Mouse (Mus musculus): ENCODE results near the gene Smg1.
A peak's percentile ranks its signal among the peaks of the same experiment; 100 is the strongest.

Smg1 gene

DNA sequence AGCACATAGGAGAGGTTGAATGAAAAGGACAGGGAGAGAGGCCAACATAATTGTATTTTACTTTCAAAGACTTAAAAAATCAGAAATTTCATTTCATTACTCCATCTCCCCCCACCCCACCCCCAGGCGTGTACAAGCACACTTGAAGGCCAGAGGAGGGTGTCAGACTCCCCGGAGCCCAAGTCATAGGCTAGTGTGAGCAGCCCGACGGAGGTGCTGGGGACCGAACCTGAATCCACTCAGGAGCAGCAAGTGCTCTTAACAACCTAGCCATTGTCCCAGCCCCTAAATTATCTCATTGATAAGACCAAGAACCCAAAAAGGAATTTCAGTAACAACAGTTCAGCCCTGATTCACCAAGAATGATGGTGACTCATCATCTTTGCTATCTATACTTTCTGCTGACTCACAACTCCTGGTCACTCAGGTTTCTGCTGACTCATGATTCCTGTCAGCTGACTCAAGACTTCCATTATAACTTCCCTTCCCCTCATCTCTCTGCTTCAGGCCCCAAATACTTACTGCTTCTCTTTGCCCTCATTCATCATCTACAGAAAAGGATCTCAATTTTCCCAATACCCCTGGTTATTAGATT, 138.9 kb downstream of the Smg1 start:
- peak; percentile 64 for DNase-seq (ENCODE audit: low spot score)

DNA sequence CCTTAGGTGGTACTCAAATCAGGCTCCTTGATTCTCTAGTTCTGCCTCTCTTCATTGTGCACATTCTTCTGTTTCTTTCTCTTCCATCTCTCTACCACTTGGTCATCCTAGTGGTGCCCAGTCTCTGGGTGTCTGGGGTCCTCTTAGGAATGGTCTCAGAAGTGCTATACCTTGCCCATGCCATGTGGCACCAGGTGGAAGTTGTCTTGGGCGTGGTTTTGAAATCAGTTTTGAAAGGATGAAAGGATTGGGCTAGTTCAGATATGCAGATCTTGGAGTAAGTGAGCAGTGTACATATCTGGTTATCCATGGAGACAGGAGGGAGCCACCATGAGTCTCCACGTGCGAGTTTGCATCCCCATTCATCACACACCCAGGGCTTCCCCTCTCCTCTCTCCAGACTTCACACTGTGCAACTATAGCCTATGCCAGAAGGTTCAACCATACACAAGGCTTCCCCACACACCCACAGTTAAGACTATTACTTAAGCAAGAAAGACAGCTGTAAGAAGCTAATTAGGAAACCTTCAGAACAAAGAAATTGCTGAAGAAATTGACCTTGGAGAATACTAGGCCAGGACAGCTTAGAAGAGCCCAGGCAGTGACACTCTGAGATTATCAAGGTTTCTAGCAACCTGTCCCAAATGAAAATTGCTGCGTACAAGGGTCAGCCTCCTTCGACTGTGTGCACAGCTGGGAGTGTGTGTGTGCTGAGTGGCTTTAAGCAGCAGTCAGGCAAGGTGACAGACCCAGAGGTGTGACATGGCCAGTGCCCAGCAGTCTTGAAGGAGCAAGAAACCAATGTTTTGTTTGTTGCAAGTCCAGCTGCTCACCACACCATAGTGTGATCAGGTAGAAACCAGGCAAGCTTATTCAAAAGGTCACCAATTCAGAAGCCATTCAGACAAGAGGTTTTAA, 139.7 kb downstream of the Smg1 start:
- DNase-seq (ENCODE audit: low spot score) = no peak

DNA sequence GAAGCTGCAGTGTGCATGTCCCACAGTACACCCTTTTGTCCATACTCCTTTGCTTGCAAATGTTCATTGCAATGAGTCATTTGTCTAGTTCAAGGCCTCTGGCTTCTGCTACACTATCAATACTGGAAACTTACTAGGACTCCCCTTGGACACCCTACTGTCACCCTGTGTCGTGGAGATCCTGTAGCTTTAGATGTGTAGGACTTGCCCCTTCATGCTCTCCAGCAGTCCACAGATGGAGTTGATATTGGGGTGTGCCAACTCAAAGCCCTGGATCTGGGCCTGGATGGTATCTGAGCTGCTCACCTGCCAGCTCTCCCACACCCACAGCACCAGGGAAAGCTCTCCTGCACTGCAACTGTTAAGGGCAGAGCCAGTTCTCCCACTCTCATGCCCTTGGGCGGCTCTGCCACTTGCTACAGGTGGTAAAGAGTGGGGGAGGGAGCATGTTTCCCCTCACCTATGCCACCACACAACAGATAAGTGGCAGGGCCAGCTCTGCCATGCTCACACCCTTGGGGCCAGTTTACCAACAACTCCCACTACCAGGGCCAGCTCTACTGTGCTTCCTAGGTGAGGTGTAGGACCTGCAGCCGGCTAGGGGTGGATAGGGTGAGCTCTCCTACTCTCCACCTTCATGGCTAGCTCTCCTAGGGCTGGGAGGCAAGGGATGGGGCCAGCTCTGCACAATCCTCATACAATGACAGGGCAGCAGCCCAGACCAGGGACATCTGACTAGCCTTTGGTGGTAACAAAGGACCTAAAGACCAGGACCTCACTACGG, 140.6 kb downstream of the Smg1 start:
- DNase-seq (ENCODE audit: low spot score) = no peak

DNA sequence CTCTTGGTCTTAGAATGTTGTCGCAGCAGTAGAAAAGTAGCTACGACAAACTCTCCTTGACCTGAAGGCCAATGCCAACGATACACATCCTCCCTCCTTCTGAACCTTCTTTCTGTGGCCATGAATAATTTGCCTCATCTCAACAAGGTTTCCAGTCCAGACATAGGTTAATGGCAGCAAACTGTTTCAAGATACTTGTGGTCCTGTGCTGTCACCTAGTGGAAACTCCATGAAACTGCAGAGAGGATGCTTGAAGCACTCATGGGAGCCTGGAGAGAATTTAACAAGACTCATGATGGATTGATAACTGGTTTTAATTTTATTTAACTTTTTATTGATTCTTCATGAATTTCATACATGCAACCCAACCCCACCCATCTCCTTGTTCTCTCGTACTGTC, 141.2 kb downstream of the Smg1 start:
- DNase-seq (ENCODE audit: low spot score) = peak; percentile 76

DNA sequence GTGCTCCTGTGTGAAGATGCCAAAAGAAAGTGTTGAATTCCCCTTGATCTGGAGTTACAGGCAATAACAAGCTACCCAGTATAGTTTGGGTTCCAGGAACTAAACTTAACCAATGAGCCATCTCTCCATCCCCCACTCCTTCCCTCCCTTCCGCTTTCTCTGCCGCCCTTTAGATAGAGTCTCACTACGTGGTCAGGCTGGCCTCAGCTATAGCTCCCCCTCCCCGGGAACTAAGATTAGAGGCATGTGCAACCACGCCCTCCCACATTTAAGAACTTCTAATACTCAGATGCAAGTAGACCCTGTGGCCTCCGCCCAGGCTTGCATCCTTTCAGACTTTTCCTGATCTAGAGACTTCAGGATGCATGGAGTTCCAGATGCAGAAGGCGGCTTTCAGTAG, 145.9 kb downstream of the Smg1 start:
- DNase-seq (ENCODE audit: low spot score) = no peak
